Mouse (Mus musculus): ENCODE data around the gene Lrp6. TPM values are rescaled to one million over a fixed set of nuclear protein-coding genes. Genes with fewer than 3 reads are reported as not detected.

Lrp6 gene
- total RNA-seq, 1 experiment from 2014 or later = 72.1 TPM

- ATAC-seq (replicated peaks in 1 of 2; ENCODE audit: insufficient read depth in 1 of 2, low FRiP score in 2 of 2, low TSS enrichment in 1 of 2, low read depth in 1 of 2, poor library complexity in 2 of 2, severe bottlenecking in 2 of 2) = no peak
Observed at GRCm38 (mm10) chr6:134517141-134517540, 49.6 kb downstream of the Lrp6 start.

GRCm38 (mm10) chr6:134515416-134515815, 51.3 kb downstream of the Lrp6 start:
- ATAC-seq (replicated peaks in 1 of 2; ENCODE audit: insufficient read depth in 1 of 2, low FRiP score in 2 of 2, low TSS enrichment in 1 of 2, low read depth in 1 of 2, poor library complexity in 2 of 2, severe bottlenecking in 2 of 2) = no peak

GRCm38 (mm10) chr6:134513896-134514510, 52.8 kb downstream of the Lrp6 start:
- ATAC-seq (replicated peaks in 1 of 2; ENCODE audit: insufficient read depth in 1 of 2, low FRiP score in 2 of 2, low TSS enrichment in 1 of 2, low read depth in 1 of 2, poor library complexity in 2 of 2, severe bottlenecking in 2 of 2) = no peak

DNA sequence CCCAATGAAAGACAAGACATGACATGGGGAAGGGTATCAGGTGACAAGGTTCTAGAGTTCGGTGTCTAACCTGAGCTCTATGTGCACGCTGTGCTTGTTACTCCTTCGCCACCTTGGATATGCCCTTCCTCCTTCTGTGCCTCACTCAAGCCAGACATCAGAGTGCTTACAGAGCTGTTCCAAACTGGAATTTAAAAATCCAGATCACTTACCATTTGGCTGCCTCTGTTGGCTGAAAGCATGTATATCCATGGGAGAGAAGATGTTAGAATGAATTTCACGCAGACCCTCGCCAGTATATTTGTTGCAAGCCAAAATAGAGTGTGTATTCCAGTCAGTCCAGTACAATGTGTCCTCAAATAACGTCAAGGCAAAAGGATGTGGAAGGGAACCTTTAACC, 53.8 kb downstream of the Lrp6 start:
- ATAC-seq (replicated peaks in 1 of 2; ENCODE audit: insufficient read depth in 1 of 2, low FRiP score in 2 of 2, low TSS enrichment in 1 of 2, low read depth in 1 of 2, poor library complexity in 2 of 2, severe bottlenecking in 2 of 2) = no peak

GRCm38 (mm10) chr6:134512478-134512877, 54.3 kb downstream of the Lrp6 start:
- no peak for ATAC-seq (replicated peaks in 1 of 2; ENCODE audit: insufficient read depth in 1 of 2, low FRiP score in 2 of 2, low TSS enrichment in 1 of 2, low read depth in 1 of 2, poor library complexity in 2 of 2, severe bottlenecking in 2 of 2)

DNA sequence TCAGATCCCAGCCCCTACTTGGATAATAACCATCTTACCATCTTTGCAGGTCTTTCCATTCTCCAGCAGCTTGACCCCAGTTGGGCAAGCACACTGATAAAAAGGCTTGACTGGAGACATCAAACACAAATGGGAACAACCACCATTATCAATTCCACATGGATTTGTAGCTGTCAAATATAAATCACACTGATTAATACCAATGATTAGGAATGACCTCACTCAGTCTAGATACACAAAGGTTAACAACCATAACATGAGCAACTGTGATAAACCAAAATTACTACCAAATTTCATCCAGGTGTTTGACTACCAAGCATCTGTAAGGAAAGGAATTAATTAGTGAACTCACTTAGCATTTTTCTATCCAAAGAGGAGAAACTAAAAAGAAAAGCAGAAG, 55.6 kb downstream of the Lrp6 start:
- no peak for ATAC-seq (replicated peaks in 1 of 2; ENCODE audit: insufficient read depth in 1 of 2, low FRiP score in 2 of 2, low TSS enrichment in 1 of 2, low read depth in 1 of 2, poor library complexity in 2 of 2, severe bottlenecking in 2 of 2)

DNA sequence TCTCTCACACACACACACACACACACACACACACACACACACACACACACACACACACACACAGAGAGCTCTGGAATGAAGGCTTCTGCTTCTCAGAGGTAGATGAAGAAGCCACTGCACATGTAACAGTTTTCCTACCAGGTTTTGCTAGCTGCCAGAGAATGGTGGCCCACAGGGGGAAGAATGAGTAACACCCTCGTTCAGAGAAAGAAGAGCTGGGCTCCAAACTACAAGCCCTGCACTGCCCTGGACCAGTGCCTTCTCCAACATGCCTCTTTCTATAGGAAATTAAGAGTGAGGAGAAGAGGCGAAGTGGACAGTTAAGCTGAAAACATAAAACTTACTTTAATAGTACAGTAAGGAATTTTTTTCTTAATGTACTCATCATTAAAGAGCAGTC, 56.5 kb downstream of the Lrp6 start:
- ATAC-seq (replicated peaks in 1 of 2; ENCODE audit: insufficient read depth in 1 of 2, low FRiP score in 2 of 2, low TSS enrichment in 1 of 2, low read depth in 1 of 2, poor library complexity in 2 of 2, severe bottlenecking in 2 of 2) = no peak

GRCm38 (mm10) chr6:134509731-134510226, 57.0 kb downstream of the Lrp6 start:
- no peak for ATAC-seq (replicated peaks in 1 of 2; ENCODE audit: insufficient read depth in 1 of 2, low FRiP score in 2 of 2, low TSS enrichment in 1 of 2, low read depth in 1 of 2, poor library complexity in 2 of 2, severe bottlenecking in 2 of 2)

- no peak for ATAC-seq (replicated peaks in 1 of 2; ENCODE audit: insufficient read depth in 1 of 2, low FRiP score in 2 of 2, low TSS enrichment in 1 of 2, low read depth in 1 of 2, poor library complexity in 2 of 2, severe bottlenecking in 2 of 2)
Observed at GRCm38 (mm10) chr6:134504866-134505265, 61.9 kb downstream of the Lrp6 start.

DNA sequence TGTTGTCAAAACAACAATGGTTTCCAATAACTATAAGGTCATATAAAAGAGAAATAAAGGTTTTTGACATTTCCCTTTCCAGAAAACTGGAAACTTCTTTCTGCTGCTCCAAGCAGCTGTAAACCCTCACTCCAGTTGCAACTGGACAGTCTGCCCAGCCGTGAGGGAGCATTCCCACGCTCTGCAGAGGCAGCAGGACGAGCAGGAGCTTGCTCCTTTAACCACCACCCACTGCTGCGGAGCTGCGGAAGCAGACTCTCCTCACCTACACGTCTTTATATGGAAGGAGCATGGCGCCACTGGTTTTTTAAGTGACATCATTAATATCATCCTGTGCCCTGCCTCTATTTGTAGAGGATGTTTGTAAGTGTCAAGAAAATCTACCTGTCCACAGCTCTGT, 64.4 kb downstream of the Lrp6 start:
- ATAC-seq (replicated peaks in 1 of 2; ENCODE audit: insufficient read depth in 1 of 2, low FRiP score in 2 of 2, low TSS enrichment in 1 of 2, low read depth in 1 of 2, poor library complexity in 2 of 2, severe bottlenecking in 2 of 2) = no peak

DNA sequence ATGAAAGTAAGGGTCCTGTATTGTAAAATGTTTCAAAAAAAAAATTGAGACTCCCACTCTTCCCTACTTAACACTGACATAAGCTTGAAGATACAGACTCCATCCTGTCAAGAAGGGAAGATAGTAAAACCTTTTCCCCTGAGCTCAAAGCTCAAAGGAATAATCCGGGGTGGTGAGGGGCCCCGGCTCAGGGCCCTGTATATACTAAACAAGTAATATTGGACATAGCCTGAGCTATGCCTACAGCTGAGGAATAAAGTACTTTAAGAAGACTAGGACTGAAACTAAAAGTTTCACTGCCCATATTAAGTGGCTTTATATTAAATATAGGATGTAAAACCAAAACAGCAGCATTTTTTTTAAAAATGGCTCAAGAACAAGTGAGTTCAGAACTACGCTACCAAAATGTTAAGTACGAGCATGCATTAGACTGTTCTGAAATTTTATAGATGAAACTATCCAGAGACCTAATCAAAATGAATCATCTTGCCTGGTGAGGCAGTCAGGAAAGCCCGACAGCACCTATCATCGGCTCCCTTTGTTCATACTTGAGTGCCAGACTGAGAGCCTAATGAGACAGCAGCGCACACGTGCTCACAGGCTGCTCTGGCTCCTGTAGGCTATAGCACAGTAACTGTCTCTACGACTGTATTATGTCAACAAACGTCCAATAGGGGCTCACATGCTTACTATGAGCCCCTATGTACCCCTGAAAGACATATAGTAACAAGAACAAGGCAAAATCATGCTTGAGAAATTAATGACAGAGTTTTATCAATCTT, 66.2 kb downstream of the Lrp6 start:
- no peak for ATAC-seq (replicated peaks in 1 of 2; ENCODE audit: insufficient read depth in 1 of 2, low FRiP score in 2 of 2, low TSS enrichment in 1 of 2, low read depth in 1 of 2, poor library complexity in 2 of 2, severe bottlenecking in 2 of 2)

DNA sequence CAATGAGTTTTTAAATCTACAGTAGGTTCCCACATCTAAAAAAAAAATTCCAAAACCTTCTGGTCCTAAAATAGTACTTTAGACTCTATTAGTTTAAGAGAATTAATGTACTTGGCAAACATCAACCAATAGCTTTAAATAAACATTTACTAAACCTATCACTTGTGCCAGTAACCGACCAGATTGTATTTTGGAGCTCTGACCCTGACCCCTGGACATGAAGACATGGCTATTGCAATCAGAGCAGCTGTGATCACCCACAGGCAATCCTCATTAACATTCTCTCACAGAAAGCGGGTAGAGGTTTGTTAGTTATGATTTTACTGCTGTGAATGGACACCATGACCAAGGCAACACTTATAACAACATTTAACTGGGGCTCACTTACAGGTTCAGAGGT, 67.7 kb downstream of the Lrp6 start:
- no peak for ATAC-seq (replicated peaks in 1 of 2; ENCODE audit: insufficient read depth in 1 of 2, low FRiP score in 2 of 2, low TSS enrichment in 1 of 2, low read depth in 1 of 2, poor library complexity in 2 of 2, severe bottlenecking in 2 of 2)

- no peak for ATAC-seq (replicated peaks in 1 of 2; ENCODE audit: insufficient read depth in 1 of 2, low FRiP score in 2 of 2, low TSS enrichment in 1 of 2, low read depth in 1 of 2, poor library complexity in 2 of 2, severe bottlenecking in 2 of 2)
Observed at GRCm38 (mm10) chr6:134498518-134498917, 68.2 kb downstream of the Lrp6 start.

GRCm38 (mm10) chr6:134494828-134495698, 71.7 kb downstream of the Lrp6 start:
- ATAC-seq (replicated peaks in 1 of 2; ENCODE audit: insufficient read depth in 1 of 2, low FRiP score in 2 of 2, low TSS enrichment in 1 of 2, low read depth in 1 of 2, poor library complexity in 2 of 2, severe bottlenecking in 2 of 2) = no peak

GRCm38 (mm10) chr6:134489637-134490036, 77.1 kb downstream of the Lrp6 start:
- ATAC-seq (replicated peaks in 1 of 2; ENCODE audit: insufficient read depth in 1 of 2, low FRiP score in 2 of 2, low TSS enrichment in 1 of 2, low read depth in 1 of 2, poor library complexity in 2 of 2, severe bottlenecking in 2 of 2) = no peak

DNA sequence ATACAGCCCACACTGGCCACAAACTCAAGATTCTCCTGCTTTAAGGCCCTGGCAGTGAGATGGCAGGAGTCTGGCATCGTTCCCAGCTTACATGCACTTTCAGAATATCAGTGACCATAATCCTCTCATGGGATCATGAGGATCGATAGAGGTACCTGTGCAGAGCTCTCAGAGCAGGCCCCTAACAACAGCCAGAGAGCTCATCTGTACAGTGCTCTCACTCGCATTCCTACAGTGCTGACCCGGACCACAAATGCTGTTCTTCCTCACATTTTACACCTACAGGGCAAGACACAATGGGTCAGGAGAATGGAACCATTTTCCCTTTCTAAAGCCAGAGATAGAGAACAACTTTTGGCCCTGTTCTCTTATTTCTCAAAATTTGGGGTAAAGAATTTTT, 77.6 kb downstream of the Lrp6 start:
- ATAC-seq (replicated peaks in 1 of 2; ENCODE audit: insufficient read depth in 1 of 2, low FRiP score in 2 of 2, low TSS enrichment in 1 of 2, low read depth in 1 of 2, poor library complexity in 2 of 2, severe bottlenecking in 2 of 2) = no peak

DNA sequence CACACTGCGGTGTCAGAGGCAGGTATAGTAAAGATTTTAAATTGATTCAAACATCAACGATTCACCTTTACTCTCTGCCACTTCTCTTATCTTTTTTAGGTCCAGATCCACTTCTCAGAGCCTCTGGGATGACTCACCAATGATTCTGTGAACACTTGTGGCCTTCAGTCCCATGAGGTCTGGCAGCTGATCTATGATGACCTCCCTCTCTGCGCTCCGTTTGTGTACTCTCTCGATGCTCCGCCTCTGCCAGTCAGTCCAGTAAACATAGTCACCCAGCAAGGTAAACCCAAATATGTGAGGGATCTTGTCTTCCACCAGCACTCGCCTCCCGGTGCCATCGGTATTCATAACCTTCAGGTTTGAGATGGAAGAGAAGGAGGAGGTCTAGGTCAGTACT, 80.4 kb downstream of the Lrp6 start:
- ATAC-seq (replicated peaks in 1 of 2; ENCODE audit: insufficient read depth in 1 of 2, low FRiP score in 2 of 2, low TSS enrichment in 1 of 2, low read depth in 1 of 2, poor library complexity in 2 of 2, severe bottlenecking in 2 of 2) = no peak

DNA sequence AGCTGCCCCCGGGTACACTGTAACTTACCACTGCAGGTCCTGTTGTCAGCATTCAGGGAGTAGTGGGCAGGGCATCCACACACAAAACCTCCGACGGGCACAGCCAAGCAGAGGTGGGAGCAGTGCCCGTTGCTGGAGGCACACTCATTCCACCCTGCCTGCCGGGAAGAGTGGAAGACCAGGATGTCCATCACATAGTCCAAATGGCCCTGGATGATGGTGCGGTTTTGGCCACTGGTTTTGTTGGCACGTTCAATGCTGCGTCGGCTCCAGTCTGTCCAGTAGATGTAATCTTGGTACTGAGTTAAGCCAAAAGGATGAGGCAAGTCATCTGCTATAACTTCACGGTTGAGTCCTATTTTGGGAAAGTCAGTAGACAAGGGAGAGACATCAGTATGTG, 87.3 kb downstream of the Lrp6 start:
- no peak for ATAC-seq (replicated peaks in 1 of 2; ENCODE audit: insufficient read depth in 1 of 2, low FRiP score in 2 of 2, low TSS enrichment in 1 of 2, low read depth in 1 of 2, poor library complexity in 2 of 2, severe bottlenecking in 2 of 2)

All from hematopoietic stem cell, adult 5-6 weeks (primary cell).